In the genomic region with DNA sequence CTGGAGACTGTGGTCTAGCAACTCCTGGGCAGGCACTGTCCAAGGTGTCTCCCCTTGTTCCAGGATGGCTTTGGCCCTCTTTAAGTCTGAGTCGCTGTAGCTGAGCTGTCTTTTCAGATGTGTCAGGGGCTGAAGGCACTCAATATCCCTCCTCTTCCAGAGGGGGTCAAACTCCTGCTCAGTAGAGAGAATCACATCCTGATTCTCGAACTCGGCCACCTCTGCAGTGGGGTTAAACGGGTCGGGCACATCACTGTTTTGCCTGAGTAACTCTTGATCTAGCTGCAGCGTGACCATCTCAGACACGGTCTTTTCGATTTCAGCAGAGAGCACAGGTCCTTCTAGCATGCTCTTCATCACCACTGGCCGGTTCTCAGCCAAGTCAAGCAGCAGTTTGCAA, we compare ENCODE assay signal across 28 mouse cellular contexts. TPM values are rescaled to one million over a fixed set of nuclear protein-coding genes. Genes with fewer than 3 reads are reported as not detected.
DNase-seq lines count a peak whose midpoint lies in the region; ATAC-seq and TF ChIP-seq lines count a peak whose summit lies in the region.
"Had no signal": no experiment of that assay in that cellular context is flagged by ENCODE, and none has a peak within 500 bp of the region (broad histone marks: within the 10 kb centered on the region; RNA-seq: fewer than 3 reads in every experiment).

No protein-coding gene starts in this region.

- DNase-seq in kidney, adult 11 months = peak; percentile 34
- no peak for DNase-seq in kidney, postnatal 10 days
- peak; percentile 61 for DNase-seq in kidney, adult 9 months
- no peak for DNase-seq in spleen, adult 2 months (ENCODE audit: low read depth in 1 of 2, low spot score in 2 of 2)
- DNase-seq in spleen, postnatal 4 days (ENCODE audit: low spot score in 2 of 2) = no peak
- no peak for DNase-seq in gastrocnemius, adult 2 months
- DNase-seq: adrenal gland, adult 8-10 months; adrenal gland, postnatal 25 days; cerebellum, adult 11-12 months; cerebellum, adult 8-10 months; cerebellum, postnatal 10 days; cerebellum, postnatal 36 days; embryo, embryonic 11 days; gastrocnemius, postnatal 10 days; gastrocnemius, postnatal 36 days; heart, postnatal 14 days had no signal

- WGBS in kidney, embryonic 15.5 days = 74% methylated on average over 9 of the region's 9 CpGs
- WGBS in spleen, adult 2 months = 80% methylated on average over 9 of the region's 9 CpGs

- no peak for TF ChIP-seq POLR2A in spleen, adult 2 months (IDR thresholded peaks at IDR 0.05; ENCODE audit: low read depth, low read length)

- no peaks in the 10 kb centered on the region for H3K4me1 ChIP-seq in kidney, embryonic 15.5 days
- peaks cover 3% of the 10 kb centered on the region; the same call in 1 of the 2 replicates for H3K4me1 ChIP-seq in spleen, adult 2 months (ENCODE audit: control insufficient read depth, insufficient read depth, insufficient read length)
- H3K4me1 ChIP-seq: embryonic facial prominence, embryonic 10.5 days; embryonic facial prominence, embryonic 13.5 days; forebrain, embryonic 12.5 days; forebrain, embryonic 15.5 days; heart, embryonic 12.5 days; heart, embryonic 15.5 days; hindbrain, embryonic 12.5 days; hindbrain, embryonic 15.5 days had no signal

- no peak for ATAC-seq in kidney, embryonic 15.5 days (replicated peaks; ENCODE audit: low FRiP score)
- ATAC-seq: activated CD4-positive, CD25-positive, alpha-beta regulatory T cell, adult 4 months; CD4-positive, CD25-positive, alpha-beta regulatory T cell, adult 4 months; forebrain, embryonic 15.5 days had no signal

- H3K27ac ChIP-seq in kidney, embryonic 15.5 days = no peak overlapping the region
- H3K27ac ChIP-seq in spleen, adult 2 months (ENCODE audit: insufficient read depth, low read length) = peak overlapping the region; percentile 68; the same call in 1 of the 2 replicates
- no peak overlapping the region for H3K27ac ChIP-seq in gastrocnemius, adult 2 months
- H3K27ac ChIP-seq: embryonic facial prominence, embryonic 10.5 days; embryonic facial prominence, embryonic 13.5 days; forebrain, embryonic 12.5 days; forebrain, embryonic 15.5 days; heart, embryonic 15.5 days; hindbrain, embryonic 12.5 days; hindbrain, embryonic 15.5 days had no signal

- no peak for TF ChIP-seq CTCF in spleen, adult 2 months (IDR thresholded peaks at IDR 0.05; ENCODE audit: extremely low read depth, insufficient read depth, insufficient read length, insufficient replicate concordance)
- no peak for TF ChIP-seq CTCF in gastrocnemius, adult 2 months (IDR thresholded peaks at IDR 0.05)

- H3K27me3 ChIP-seq in kidney, embryonic 15.5 days = no peaks in the 10 kb centered on the region
- H3K27me3 ChIP-seq in spleen, adult 2 months (ENCODE audit: control insufficient read depth, insufficient read depth, low read length) = no peaks in the 10 kb centered on the region
- H3K27me3 ChIP-seq: embryonic facial prominence, embryonic 13.5 days; forebrain, embryonic 12.5 days; forebrain, embryonic 15.5 days; heart, embryonic 12.5 days; heart, embryonic 15.5 days; hindbrain, embryonic 12.5 days; hindbrain, embryonic 15.5 days had no signal

- intact Hi-C loops in gastrocnemius, adult 2 months (cut with DNase I) = no loop called here

- peaks cover 42% of the 10 kb centered on the region for H3K36me3 ChIP-seq in kidney, embryonic 15.5 days
- H3K36me3 ChIP-seq in spleen, adult 2 months (ENCODE audit: control insufficient read depth, insufficient read depth, low read length) = no peaks in the 10 kb centered on the region

- no peak overlapping the region for H3K4me2 ChIP-seq in kidney, embryonic 15.5 days
- H3K4me2 ChIP-seq: embryonic facial prominence, embryonic 13.5 days; forebrain, embryonic 12.5 days; forebrain, embryonic 15.5 days; heart, embryonic 12.5 days; heart, embryonic 15.5 days; hindbrain, embryonic 12.5 days; hindbrain, embryonic 15.5 days had no signal

- H3K4me3 ChIP-seq in kidney, embryonic 15.5 days (replicated peaks) = no peak overlapping the region
- no peak overlapping the region for H3K4me3 ChIP-seq in spleen, adult 2 months (ENCODE audit: extremely low read depth, insufficient read depth, insufficient read length)
- no peak overlapping the region for H3K4me3 ChIP-seq in gastrocnemius, adult 2 months
- H3K4me3 ChIP-seq: embryonic facial prominence, embryonic 10.5 days; embryonic facial prominence, embryonic 13.5 days; erythroblast, embryonic 14.5 days; forebrain, embryonic 12.5 days; forebrain, embryonic 15.5 days; heart, embryonic 12.5 days; heart, embryonic 15.5 days; hindbrain, embryonic 12.5 days; hindbrain, embryonic 15.5 days had no signal

- H3K9me3 ChIP-seq in kidney, embryonic 15.5 days (replicated peaks) = no peaks in the 10 kb centered on the region
- H3K9me3 ChIP-seq: embryonic facial prominence, embryonic 10.5 days; embryonic facial prominence, embryonic 13.5 days; forebrain, embryonic 12.5 days; forebrain, embryonic 15.5 days; heart, embryonic 12.5 days; heart, embryonic 15.5 days; hindbrain, embryonic 12.5 days; hindbrain, embryonic 15.5 days had no signal

- no peak overlapping the region for H3K9ac ChIP-seq in kidney, embryonic 15.5 days
- H3K9ac ChIP-seq: embryonic facial prominence, embryonic 13.5 days; forebrain, embryonic 12.5 days; forebrain, embryonic 15.5 days; heart, embryonic 12.5 days; heart, embryonic 15.5 days; hindbrain, embryonic 12.5 days; hindbrain, embryonic 15.5 days had no signal

RNA-seq across cellular contexts. Expression of a gene that starts 39.0 kb away (rescaled TPM):
- 10.6 and 11.1 TPM in 2 replicates for polyA plus RNA-seq in kidney, embryonic 15.5 days (2015; fragmentation: Nextera tagmentation; extraction: Ambion mirVana)
- 0.79 and 0.83 TPM in 2 replicates for polyA plus RNA-seq in spleen, adult 2 months (2012; rRNA removed)
- total RNA-seq in gastrocnemius, adult 2 months (2021) = 1 to 10 TPM; 3.2 to 4.7 TPM
- polyA plus RNA-seq: erythroblast, embryonic 14.5 days had no signal

Comparison
In these comparisons a context has a peak if more than half of its experiments do, and no peak if none do; other contexts are left out.
1. DNase-seq: peak in kidney, adult 11 months (single experiment) and kidney, adult 9 months (single experiment); none in kidney, postnatal 10 days (single experiment), spleen, adult 2 months (0 of 2), spleen, postnatal 4 days (0 of 2) and gastrocnemius, adult 2 months (single experiment).